Mouse (Mus musculus): ENCODE results near the gene Rcl1. TPM values are rescaled to one million over a fixed set of nuclear protein-coding genes. Genes with fewer than 3 reads are reported as not detected.

Gene Rcl1
- polyA plus RNA-seq, 1 experiment from 2014 or later: 41.0 TPM

- Histone ChIP-seq H3K9ac (replicated peaks) (no peak overlapping the region), H3K4me2 (no peak overlapping the region), H3K4me1 (no peaks in the 10 kb centered on the region), H3K27me3 (replicated peaks) (no peaks in the 10 kb centered on the region), H3K27ac (replicated peaks) (no peak overlapping the region), H3K9me3 (replicated peaks) (no peaks in the 10 kb centered on the region), H3K4me3 (replicated peaks) (no peak overlapping the region), H3K36me3 (no peaks in the 10 kb centered on the region)
- ATAC-seq (ENCODE audit: low FRiP score): no peak
- 61% methylated on average over 3 of the region's 3 CpGs for WGBS
These were observed 55.2 kb downstream of the Rcl1 start for GRCm38 (mm10) chr19:29156417-29156816.

- Histone ChIP-seq H3K36me3 (no peaks in the 10 kb centered on the region), H3K4me1 (no peaks in the 10 kb centered on the region), H3K27me3 (replicated peaks) (no peaks in the 10 kb centered on the region), H3K27ac (replicated peaks) (no peak overlapping the region), H3K4me3 (replicated peaks) (no peak overlapping the region), H3K9ac (replicated peaks) (no peak overlapping the region), H3K9me3 (replicated peaks) (no peaks in the 10 kb centered on the region), H3K4me2 (no peak overlapping the region)
- no peak for ATAC-seq (ENCODE audit: low FRiP score)
- WGBS: 95% methylated on average over 5 of the region's 5 CpGs
These were observed 56.7 kb downstream of the Rcl1 start for GRCm38 (mm10) chr19:29157678-29158466.

GRCm38 (mm10) chr19:29158486-29158885 lies 57.3 kb downstream of the Rcl1 start:
- WGBS: 90% methylated on average over 3 of the region's 3 CpGs
- Histone ChIP-seq H3K9ac (replicated peaks) (no peak overlapping the region), H3K4me2 (no peak overlapping the region), H3K4me3 (replicated peaks) (no peak overlapping the region), H3K36me3 (no peaks in the 10 kb centered on the region), H3K9me3 (replicated peaks) (no peaks in the 10 kb centered on the region), H3K27me3 (replicated peaks) (no peaks in the 10 kb centered on the region), H3K4me1 (no peaks in the 10 kb centered on the region), H3K27ac (replicated peaks) (no peak overlapping the region)
- ATAC-seq (ENCODE audit: low FRiP score): no peak

- no peak overlapping the region for H3K9ac ChIP-seq (replicated peaks)
- 90% methylated on average over 4 of the region's 4 CpGs for WGBS
- H3K4me2 ChIP-seq: no peak overlapping the region
- H3K27me3 ChIP-seq (replicated peaks): no peaks in the 10 kb centered on the region
- no peak for ATAC-seq (ENCODE audit: low FRiP score)
- no peak overlapping the region for H3K4me3 ChIP-seq (replicated peaks)
- no peak overlapping the region for H3K27ac ChIP-seq (replicated peaks)
- H3K4me1 ChIP-seq: no peaks in the 10 kb centered on the region
- H3K9me3 ChIP-seq (replicated peaks): no peaks in the 10 kb centered on the region
- no peaks in the 10 kb centered on the region for H3K36me3 ChIP-seq
These were observed 62.8 kb downstream of the Rcl1 start for GRCm38 (mm10) chr19:29163817-29164527.

- Histone ChIP-seq H3K4me1 (no peaks in the 10 kb centered on the region), H3K4me2 (no peak overlapping the region), H3K27me3 (replicated peaks) (no peaks in the 10 kb centered on the region), H3K9me3 (replicated peaks) (no peaks in the 10 kb centered on the region), H3K9ac (replicated peaks) (no peak overlapping the region), H3K36me3 (no peaks in the 10 kb centered on the region), H3K4me3 (replicated peaks) (no peak overlapping the region), H3K27ac (replicated peaks) (no peak overlapping the region)
- no peak for ATAC-seq (ENCODE audit: low FRiP score)
- 81% methylated on average over 7 of the region's 7 CpGs for WGBS
These were observed 63.5 kb downstream of the Rcl1 start for GRCm38 (mm10) chr19:29164528-29165166.

DNA sequence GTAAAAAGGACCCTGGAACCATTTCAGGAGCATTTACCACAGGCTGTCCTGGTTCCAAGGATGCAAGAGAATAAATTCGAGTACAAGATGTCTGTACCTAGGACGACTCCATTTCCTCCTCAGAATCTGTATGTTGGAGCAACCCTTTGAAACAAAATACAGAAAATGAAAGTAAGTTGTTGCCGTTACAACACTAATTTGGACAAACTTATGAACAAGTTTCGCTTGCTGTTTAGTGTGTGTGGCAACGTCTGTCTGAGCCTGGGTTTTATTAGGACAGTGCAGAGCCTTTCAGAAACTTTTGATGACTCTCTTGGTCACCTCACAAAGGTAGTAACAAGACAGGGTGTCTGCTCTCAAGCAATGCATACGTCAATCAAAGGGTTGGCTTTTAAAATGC lies 66.8 kb downstream of the Rcl1 start:
- no peak overlapping the region for H3K9ac ChIP-seq (replicated peaks)
- no peak overlapping the region for H3K4me3 ChIP-seq (replicated peaks)
- no peaks in the 10 kb centered on the region for H3K4me1 ChIP-seq
- 86% methylated on average over 6 of the region's 6 CpGs for WGBS
- no peak for ATAC-seq (ENCODE audit: low FRiP score)
- H3K36me3 ChIP-seq: no peaks in the 10 kb centered on the region
- H3K4me2 ChIP-seq: no peak overlapping the region
- H3K27me3 ChIP-seq (replicated peaks): no peaks in the 10 kb centered on the region
- no peak overlapping the region for H3K27ac ChIP-seq (replicated peaks)
- H3K9me3 ChIP-seq (replicated peaks): no peaks in the 10 kb centered on the region

DNA sequence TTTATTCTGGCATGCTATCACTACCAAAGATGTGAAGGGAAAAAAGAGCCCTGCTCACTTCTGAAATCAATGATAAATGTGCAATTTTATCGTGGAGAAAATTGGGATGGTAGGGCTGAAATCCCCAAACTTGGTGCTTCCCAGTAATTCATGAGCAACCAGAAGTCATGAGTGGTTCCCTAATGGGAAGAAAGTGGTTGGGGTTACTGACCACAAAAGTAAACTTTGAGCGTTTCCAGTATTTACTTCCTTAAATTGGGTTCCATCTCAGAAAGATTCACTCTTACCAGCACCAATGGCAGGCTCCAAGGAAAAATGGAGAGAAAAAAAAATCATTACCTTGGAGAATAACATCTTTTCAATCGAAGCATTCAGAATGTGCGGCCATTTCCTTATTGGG lies 79.2 kb downstream of the Rcl1 start:
- H3K9ac ChIP-seq (replicated peaks): no peak overlapping the region
- no peak overlapping the region for H3K27ac ChIP-seq (replicated peaks)
- H3K27me3 ChIP-seq (replicated peaks): no peaks in the 10 kb centered on the region
- H3K4me3 ChIP-seq (replicated peaks): no peak overlapping the region
- H3K4me1 ChIP-seq: no peaks in the 10 kb centered on the region
- no peaks in the 10 kb centered on the region for H3K36me3 ChIP-seq
- H3K4me2 ChIP-seq: no peak overlapping the region
- ATAC-seq (ENCODE audit: low FRiP score): no peak
- no peaks in the 10 kb centered on the region for H3K9me3 ChIP-seq (replicated peaks)
- 86% methylated on average over 4 of the region's 4 CpGs for WGBS

DNA sequence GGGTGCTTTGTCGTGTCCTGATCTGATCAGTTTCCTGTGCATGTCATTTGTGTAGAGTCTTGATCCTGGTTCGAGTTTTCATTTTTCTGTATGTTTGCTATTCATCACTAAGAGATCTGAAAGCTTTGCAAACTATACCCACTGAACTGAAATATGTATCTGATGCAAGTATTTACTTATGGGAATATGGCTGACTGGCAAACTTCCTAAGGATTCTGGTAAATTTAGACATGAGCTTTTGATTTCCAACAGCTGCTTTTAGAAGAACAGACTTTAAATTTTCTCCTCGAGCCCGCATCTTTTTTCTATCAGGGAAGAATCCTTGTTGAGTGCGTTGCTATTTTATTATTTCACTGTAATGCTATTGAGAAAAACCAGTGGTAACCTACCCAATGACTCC lies 81.0 kb downstream of the Rcl1 start:
- H3K36me3 ChIP-seq: no peaks in the 10 kb centered on the region
- no peaks in the 10 kb centered on the region for H3K27me3 ChIP-seq (replicated peaks)
- no peak overlapping the region for H3K9ac ChIP-seq (replicated peaks)
- 86% methylated on average over 5 of the region's 5 CpGs for WGBS
- no peak overlapping the region for H3K27ac ChIP-seq (replicated peaks)
- no peak for ATAC-seq (ENCODE audit: low FRiP score)
- H3K9me3 ChIP-seq (replicated peaks): no peaks in the 10 kb centered on the region
- H3K4me1 ChIP-seq: peaks cover 3% of the 10 kb centered on the region; the same call in 1 of the 2 replicates
- H3K4me2 ChIP-seq: no peak overlapping the region
- H3K4me3 ChIP-seq (replicated peaks): no peak overlapping the region

DNA sequence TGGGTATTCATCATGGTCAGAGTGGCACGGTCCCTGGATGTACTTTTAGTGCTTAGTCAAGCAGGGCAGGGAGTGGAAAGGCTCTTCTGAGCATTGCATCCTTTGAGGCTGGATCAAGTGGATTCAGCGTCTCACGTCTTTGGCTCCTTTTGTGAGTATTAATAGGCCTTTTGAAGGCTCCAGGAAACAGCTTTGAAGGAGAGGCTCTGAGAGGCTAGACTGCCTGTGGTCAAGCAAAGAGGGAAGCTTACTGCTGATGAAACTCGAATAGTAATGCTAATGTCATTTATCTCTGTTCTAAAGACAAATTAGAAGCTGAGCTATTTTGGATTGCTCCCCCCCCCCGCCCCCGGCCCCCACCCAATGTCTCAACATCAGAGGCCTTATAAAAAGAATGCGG lies 83.9 kb downstream of the Rcl1 start:
- no peak overlapping the region for H3K4me2 ChIP-seq
- no peak overlapping the region for H3K9ac ChIP-seq (replicated peaks)
- no peak overlapping the region for H3K27ac ChIP-seq (replicated peaks)
- H3K9me3 ChIP-seq (replicated peaks): no peaks in the 10 kb centered on the region
- H3K27me3 ChIP-seq (replicated peaks): no peaks in the 10 kb centered on the region
- H3K4me1 ChIP-seq: peaks cover 3% of the 10 kb centered on the region; the same call in 1 of the 2 replicates
- ATAC-seq (ENCODE audit: low FRiP score): no peak
- no peaks in the 10 kb centered on the region for H3K36me3 ChIP-seq
- 39% methylated on average over 7 of the region's 7 CpGs for WGBS
- no peak overlapping the region for H3K4me3 ChIP-seq (replicated peaks)

GRCm38 (mm10) chr19:29185552-29186232 lies 84.5 kb downstream of the Rcl1 start:
- no peak overlapping the region for H3K9ac ChIP-seq (replicated peaks)
- peaks cover 3% of the 10 kb centered on the region; the same call in 1 of the 2 replicates for H3K4me1 ChIP-seq
- no peak overlapping the region for H3K27ac ChIP-seq (replicated peaks)
- H3K36me3 ChIP-seq: no peaks in the 10 kb centered on the region
- H3K9me3 ChIP-seq (replicated peaks): no peaks in the 10 kb centered on the region
- no peaks in the 10 kb centered on the region for H3K27me3 ChIP-seq (replicated peaks)
- WGBS: 61% methylated on average over 9 of the region's 9 CpGs
- ATAC-seq (ENCODE audit: low FRiP score): peak; percentile 72
- H3K4me2 ChIP-seq: no peak overlapping the region
- H3K4me3 ChIP-seq (replicated peaks): no peak overlapping the region

DNA sequence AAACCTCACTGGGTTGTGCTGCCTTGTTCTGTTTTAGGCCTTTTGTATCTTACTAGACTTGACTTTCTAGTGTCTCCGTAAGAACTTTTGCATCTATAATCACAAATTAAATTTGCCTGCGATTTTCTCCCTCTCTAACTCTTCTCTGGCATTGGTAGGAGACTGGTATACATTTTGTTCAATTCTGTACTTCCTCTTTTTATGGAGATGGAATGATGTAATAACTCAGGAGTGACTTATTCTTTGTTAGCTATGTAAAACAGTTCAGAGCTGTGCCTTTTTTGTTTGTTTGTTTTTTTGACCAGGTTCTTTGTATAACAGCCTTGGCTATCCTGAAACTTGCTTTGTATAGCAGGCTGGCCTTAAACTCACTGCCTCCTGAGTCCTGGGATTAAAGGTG lies 87.7 kb downstream of the Rcl1 start:
- no peak overlapping the region for H3K27ac ChIP-seq (replicated peaks)
- H3K4me2 ChIP-seq: no peak overlapping the region
- no peaks in the 10 kb centered on the region for H3K9me3 ChIP-seq (replicated peaks)
- H3K27me3 ChIP-seq (replicated peaks): no peaks in the 10 kb centered on the region
- H3K4me1 ChIP-seq: peaks cover 3% of the 10 kb centered on the region; the same call in 1 of the 2 replicates
- H3K4me3 ChIP-seq (replicated peaks): no peak overlapping the region
- 93% methylated on average over 2 of the region's 2 CpGs for WGBS
- ATAC-seq (ENCODE audit: low FRiP score): no peak
- H3K36me3 ChIP-seq: no peaks in the 10 kb centered on the region
- H3K9ac ChIP-seq (replicated peaks): no peak overlapping the region

Data from neural tube, embryonic 15.5 days (tissue).